21 mouse cellular contexts compared by ENCODE assay signal in the genomic region with DNA sequence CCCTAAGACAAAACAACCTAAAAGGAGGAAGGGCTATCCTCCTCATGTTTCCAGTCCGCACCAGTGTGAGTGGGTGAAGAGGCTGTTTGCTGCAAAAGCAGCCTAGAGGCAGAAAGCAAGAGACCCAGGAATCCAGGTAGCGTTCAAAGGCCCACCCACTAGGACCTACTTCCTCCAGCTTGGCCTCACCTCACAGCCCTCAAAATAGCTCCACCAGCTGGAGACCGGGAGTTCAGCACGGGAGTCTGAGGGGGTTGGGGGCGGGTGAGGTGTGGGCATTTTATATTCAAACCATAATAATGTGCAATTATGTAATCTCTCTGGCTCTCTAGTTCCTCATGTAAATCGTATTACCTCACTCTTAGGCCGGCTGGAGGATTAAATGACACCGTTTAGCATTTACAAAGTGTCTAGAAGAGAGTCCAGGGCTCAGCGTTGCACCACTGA. TPM values are rescaled to one million over a fixed set of nuclear protein-coding genes. Genes with fewer than 3 reads are reported as not detected.
A peak's percentile ranks its signal among the peaks of the same experiment; 100 is the strongest.
DNase-seq lines count a peak whose midpoint lies in the region; ATAC-seq and TF ChIP-seq lines count a peak whose summit lies in the region.
"Had no signal": no experiment of that assay in that cellular context is flagged by ENCODE, and none has a peak within 500 bp of the region (broad histone marks: within the 10 kb centered on the region; RNA-seq: fewer than 3 reads in every experiment).

No protein-coding gene starts in this region.

- 50% methylated on average over 9 of the region's 9 CpGs for WGBS in hindbrain, postnatal 0 days
- WGBS in hindbrain, embryonic 16.5 days = 45% methylated on average over 9 of the region's 9 CpGs
- WGBS in midbrain, postnatal 0 days = 39% methylated on average over 9 of the region's 9 CpGs
- WGBS in midbrain, embryonic 16.5 days = 29% methylated on average over 9 of the region's 9 CpGs
- 37% methylated on average over 9 of the region's 9 CpGs for WGBS in forebrain, embryonic 14.5 days

- no peaks in the 10 kb centered on the region for H3K36me3 ChIP-seq in hindbrain, postnatal 0 days (ENCODE audit: insufficient read depth, low read length)
- H3K36me3 ChIP-seq in hindbrain, embryonic 16.5 days (ENCODE audit: control insufficient read depth, insufficient read depth, low read length) = no peaks in the 10 kb centered on the region
- no peaks in the 10 kb centered on the region for H3K36me3 ChIP-seq in midbrain, postnatal 0 days (ENCODE audit: insufficient read depth, low read length)
- H3K36me3 ChIP-seq in midbrain, embryonic 16.5 days (ENCODE audit: control insufficient read depth, insufficient read depth, low read length) = no peaks in the 10 kb centered on the region
- peaks cover 0 to 31% of the 10 kb centered on the region in 2 experiments; a peak in 2 of 4 replicates for H3K36me3 ChIP-seq in MEL (ENCODE audit: control insufficient read depth in 1 of 2, insufficient read depth in 2 of 2, low read length in 2 of 2)
- H3K36me3 ChIP-seq in forebrain, embryonic 14.5 days (ENCODE audit: control insufficient read depth, insufficient read depth, low read length) = no peaks in the 10 kb centered on the region
- H3K36me3 ChIP-seq: G1E; hindbrain, embryonic 10.5 days; neural tube, embryonic 15.5 days; stomach, embryonic 15.5 days had no signal

- no peaks in the 10 kb centered on the region for H3K9me3 ChIP-seq in hindbrain, postnatal 0 days (ENCODE audit: low read length)
- H3K9me3 ChIP-seq in hindbrain, embryonic 16.5 days (ENCODE audit: control insufficient read depth, low read length) = no peaks in the 10 kb centered on the region
- no peaks in the 10 kb centered on the region for H3K9me3 ChIP-seq in midbrain, postnatal 0 days (ENCODE audit: low read length)
- H3K9me3 ChIP-seq in midbrain, embryonic 16.5 days (replicated peaks; ENCODE audit: control insufficient read depth, low read length, poor library complexity, severe bottlenecking) = no peaks in the 10 kb centered on the region
- no peaks in the 10 kb centered on the region for H3K9me3 ChIP-seq in MEL (replicated peaks; ENCODE audit: insufficient read depth, low read length)
- no peaks in the 10 kb centered on the region for H3K9me3 ChIP-seq in forebrain, embryonic 14.5 days (replicated peaks; ENCODE audit: control insufficient read depth, low read length)
- H3K9me3 ChIP-seq: G1E; hindbrain, embryonic 10.5 days; neural tube, embryonic 15.5 days; stomach, embryonic 15.5 days had no signal

- TF ChIP-seq RAD21 in MEL (IDR thresholded peaks at IDR 0.05; ENCODE audit: low read depth, low read length) = no peak; the same call in none of the 2 replicates

- no peak for TF ChIP-seq EP300 in MEL (IDR thresholded peaks at IDR 0.05; ENCODE audit: low read depth in 1 of 2, low read length in 2 of 2)

- H3K27ac ChIP-seq in hindbrain, postnatal 0 days = no peak overlapping the region
- H3K27ac ChIP-seq in hindbrain, embryonic 16.5 days (ENCODE audit: low read depth, low read length) = no peak overlapping the region
- no peak overlapping the region for H3K27ac ChIP-seq in midbrain, postnatal 0 days (ENCODE audit: low read depth, low read length)
- no peak overlapping the region for H3K27ac ChIP-seq in midbrain, embryonic 16.5 days (ENCODE audit: low read length)
- H3K27ac ChIP-seq in MEL (ENCODE audit: control insufficient read depth, low read depth, low read length) = no peak overlapping the region
- H3K27ac ChIP-seq in forebrain, embryonic 14.5 days (ENCODE audit: low read depth, low read length) = no peak overlapping the region
- H3K27ac ChIP-seq: hindbrain, embryonic 10.5 days; neural tube, embryonic 15.5 days; stomach, embryonic 15.5 days had no signal

- H3K4me2 ChIP-seq in hindbrain, postnatal 0 days (ENCODE audit: low read depth, low read length) = no peak overlapping the region
- H3K4me2 ChIP-seq in hindbrain, embryonic 16.5 days (ENCODE audit: low read length) = no peak overlapping the region
- no peak overlapping the region for H3K4me2 ChIP-seq in midbrain, postnatal 0 days (ENCODE audit: low read depth, low read length, poor library complexity, severe bottlenecking)
- H3K4me2 ChIP-seq in midbrain, embryonic 16.5 days (ENCODE audit: low read length) = no peak overlapping the region
- H3K4me2 ChIP-seq in forebrain, embryonic 14.5 days (ENCODE audit: low read length) = no peak overlapping the region
- H3K4me2 ChIP-seq: midbrain, embryonic 11.5 days; neural tube, embryonic 15.5 days; stomach, embryonic 15.5 days had no signal

- no peaks in the 10 kb centered on the region for H3K27me3 ChIP-seq in hindbrain, postnatal 0 days (ENCODE audit: insufficient read depth, low read length)
- H3K27me3 ChIP-seq in hindbrain, embryonic 16.5 days (replicated peaks; ENCODE audit: control insufficient read depth, insufficient read depth, low read length) = no peaks in the 10 kb centered on the region
- H3K27me3 ChIP-seq in midbrain, postnatal 0 days (ENCODE audit: insufficient read depth, low read length) = no peaks in the 10 kb centered on the region
- peaks cover 4% of the 10 kb centered on the region; the same call in 1 of the 2 replicates for H3K27me3 ChIP-seq in midbrain, embryonic 16.5 days (ENCODE audit: control insufficient read depth, insufficient read depth, low read depth, low read length)
- H3K27me3 ChIP-seq in MEL (ENCODE audit: control insufficient read depth in 1 of 2, insufficient read depth in 2 of 2, low read length in 2 of 2) = no peaks in the 10 kb centered on the region
- no peaks in the 10 kb centered on the region for H3K27me3 ChIP-seq in forebrain, embryonic 14.5 days (replicated peaks; ENCODE audit: control insufficient read depth, insufficient read depth, low read length)
- H3K27me3 ChIP-seq: neural tube, embryonic 15.5 days; stomach, embryonic 15.5 days had no signal

- DNase-seq in hindbrain, postnatal 0 days (ENCODE audit: low spot score) = no peak
- no peak for DNase-seq in midbrain, postnatal 0 days (ENCODE audit: low spot score)
- DNase-seq in MEL (ENCODE audit: low read depth, low spot score) = no peak
- peak; percentile 61 for DNase-seq in fat pad, adult 2 months (ENCODE audit: extremely low read depth, low read depth, low spot score)
- DNase-seq in forebrain, embryonic 14.5 days (ENCODE audit: low spot score) = no peak
- no peak for DNase-seq in cerebellum, postnatal 10 days
- DNase-seq: adrenal gland, adult 2 months; cerebellum, adult 11-12 months; cerebellum, postnatal 36 days; kidney, adult 8-10 months; kidney, postnatal 4 days; thymus, adult 2 months had no signal

- TF ChIP-seq POLR2A in MEL (IDR thresholded peaks at IDR 0.05; ENCODE audit: control insufficient read depth in 1 of 2, insufficient read depth in 1 of 2, low read depth in 1 of 2, low read length in 2 of 2, poor library complexity in 1 of 2) = no peak

- TF ChIP-seq CTCF in hindbrain, postnatal 0 days (IDR thresholded peaks at IDR 0.05; ENCODE audit: low read depth) = peak; percentile 21; the same call in 1 of the 2 replicates
- TF ChIP-seq CTCF in midbrain, postnatal 0 days (IDR thresholded peaks at IDR 0.05) = peak; percentile 32; the same call in 1 of the 2 replicates
- TF ChIP-seq CTCF in MEL (IDR thresholded peaks at IDR 0.05 in 2 of 3, conservative IDR thresholded peaks at IDR 0.05 in 1 of 3; ENCODE audit: control insufficient read depth in 1 of 3, insufficient read depth in 1 of 3, low read depth in 2 of 3, low read length in 3 of 3, poor library complexity in 1 of 3, severe bottlenecking in 1 of 3) = peak in 2 of 3 experiments; percentile 29 to 34; a peak in 4 of 6 replicates

- H3K4me3 ChIP-seq in hindbrain, postnatal 0 days (ENCODE audit: low read length) = no peak overlapping the region
- H3K4me3 ChIP-seq in hindbrain, embryonic 16.5 days (ENCODE audit: low read length) = no peak overlapping the region
- no peak overlapping the region for H3K4me3 ChIP-seq in midbrain, postnatal 0 days (ENCODE audit: low read depth, low read length)
- H3K4me3 ChIP-seq in midbrain, embryonic 16.5 days (ENCODE audit: low read depth, low read length) = no peak overlapping the region
- H3K4me3 ChIP-seq in MEL (ENCODE audit: control insufficient read depth in 1 of 2, insufficient read depth in 1 of 2, low read depth in 2 of 2, low read length in 2 of 2) = no peak overlapping the region
- no peak overlapping the region for H3K4me3 ChIP-seq in forebrain, embryonic 14.5 days (ENCODE audit: low read depth, low read length)
- H3K4me3 ChIP-seq: hindbrain, embryonic 10.5 days; myocyte; neural tube, embryonic 15.5 days; stomach, embryonic 15.5 days had no signal

- no peaks in the 10 kb centered on the region for H3K79me2 ChIP-seq in MEL (ENCODE audit: control insufficient read depth, insufficient read depth, low read length, poor library complexity)

- ATAC-seq in hindbrain, postnatal 0 days = no peak
- ATAC-seq in hindbrain, embryonic 16.5 days = no peak
- no peak for ATAC-seq in midbrain, postnatal 0 days (ENCODE audit: low FRiP score)
- no peak for ATAC-seq in midbrain, embryonic 16.5 days
- ATAC-seq in forebrain, embryonic 14.5 days = no peak
- ATAC-seq: inflammation-experienced regulatory T-cells, adult 6 months had no signal

- H3K9ac ChIP-seq in hindbrain, postnatal 0 days (replicated peaks; ENCODE audit: low read length) = no peak overlapping the region
- H3K9ac ChIP-seq in hindbrain, embryonic 16.5 days (ENCODE audit: low read depth, low read length) = no peak overlapping the region
- H3K9ac ChIP-seq in midbrain, postnatal 0 days (replicated peaks; ENCODE audit: low read length, poor library complexity, severe bottlenecking) = no peak overlapping the region
- no peak overlapping the region for H3K9ac ChIP-seq in midbrain, embryonic 16.5 days (ENCODE audit: low read depth, low read length)
- H3K9ac ChIP-seq in MEL (ENCODE audit: control insufficient read depth, low read depth, low read length, poor library complexity, severe bottlenecking) = no peak overlapping the region
- H3K9ac ChIP-seq in forebrain, embryonic 14.5 days (ENCODE audit: low read length) = no peak overlapping the region
- H3K9ac ChIP-seq: neural tube, embryonic 15.5 days; stomach, embryonic 15.5 days had no signal

- H3K4me1 ChIP-seq in hindbrain, postnatal 0 days (ENCODE audit: insufficient read depth, low read length) = peaks cover 3% of the 10 kb centered on the region; the same call in 1 of the 2 replicates
- peaks cover 7% of the 10 kb centered on the region; the same call in 1 of the 2 replicates for H3K4me1 ChIP-seq in hindbrain, embryonic 16.5 days (ENCODE audit: control insufficient read depth, insufficient read depth, low read depth, low read length)
- no peaks in the 10 kb centered on the region for H3K4me1 ChIP-seq in midbrain, postnatal 0 days (ENCODE audit: insufficient read depth, low read length)
- H3K4me1 ChIP-seq in midbrain, embryonic 16.5 days (ENCODE audit: control insufficient read depth, insufficient read depth, low read length) = peaks cover 2% of the 10 kb centered on the region
- peaks cover 23 to 50% of the 10 kb centered on the region in 2 experiments for H3K4me1 ChIP-seq in MEL (ENCODE audit: control insufficient read depth in 1 of 2, insufficient read depth in 2 of 2, low read length in 2 of 2)
- peaks cover 21% of the 10 kb centered on the region for H3K4me1 ChIP-seq in forebrain, embryonic 14.5 days (ENCODE audit: control insufficient read depth, insufficient read depth, low read length)

RNA-seq across cellular contexts. Expression of a gene that starts 20.7 kb away (rescaled TPM):
- 17.5 and 44.2 TPM in 2 replicates for total RNA-seq in hindbrain, postnatal 0 days (2014; rRNA removed)
- 48.5 and 51.6 TPM in 2 replicates for polyA plus RNA-seq in hindbrain, postnatal 0 days (2015; fragmentation: Nextera tagmentation; extraction: Ambion mirVana)
- polyA plus RNA-seq in hindbrain, embryonic 16.5 days (2015; fragmentation: Nextera tagmentation; extraction: Ambion mirVana) = 36.2 and 48.4 TPM in 2 replicates
- total RNA-seq in midbrain, postnatal 0 days (2014; rRNA removed) = 24.7 and 30.2 TPM in 2 replicates
- 49.4 and 51.4 TPM in 2 replicates for polyA plus RNA-seq in midbrain, postnatal 0 days (2015; fragmentation: Nextera tagmentation; extraction: Ambion mirVana)
- polyA plus RNA-seq in midbrain, embryonic 16.5 days (2015; fragmentation: Nextera tagmentation; extraction: Ambion mirVana) = 40.6 and 47.9 TPM in 2 replicates
- 31.6 and 37.5 TPM in 2 replicates for total RNA-seq in MEL (2012; rRNA removed)
- 10 to 100 TPM in 1 of 2 experiments, not detected in 1; 48.6 TPM for polyA plus RNA-seq in MEL (2012; ENCODE audit: insufficient read depth in 1 of 2, insufficient read length in 2 of 2, low read depth in 1 of 2, low replicate concordance in 2 of 2, missing spikeins in 1 of 2)
- 21.8 and 22.1 TPM in 2 replicates for polyA plus RNA-seq in forebrain, embryonic 14.5 days (2014; fragmentation: Nextera tagmentation; extraction: Ambion mirVana)

RNA-seq across cellular contexts. Expression of a gene that starts 54.2 kb away (rescaled TPM):
- 35.9 and 39.0 TPM in 2 replicates for total RNA-seq in hindbrain, postnatal 0 days (2014; rRNA removed)
- 35.4 and 37.5 TPM in 2 replicates for polyA plus RNA-seq in hindbrain, postnatal 0 days (2015; fragmentation: Nextera tagmentation; extraction: Ambion mirVana)
- polyA plus RNA-seq in hindbrain, embryonic 16.5 days (2015; fragmentation: Nextera tagmentation; extraction: Ambion mirVana) = 29.0 and 29.6 TPM in 2 replicates
- total RNA-seq in midbrain, postnatal 0 days (2014; rRNA removed) = 27.0 and 31.6 TPM in 2 replicates
- polyA plus RNA-seq in midbrain, postnatal 0 days (2015; fragmentation: Nextera tagmentation; extraction: Ambion mirVana) = 28.9 and 34.4 TPM in 2 replicates
- polyA plus RNA-seq in midbrain, embryonic 16.5 days (2015; fragmentation: Nextera tagmentation; extraction: Ambion mirVana) = 25.2 and 27.8 TPM in 2 replicates
- 74.1 and 77.5 TPM in 2 replicates for total RNA-seq in MEL (2012; rRNA removed)
- 10 to 100 TPM in 1 of 2 experiments, not detected in 1; 80.5 TPM for polyA plus RNA-seq in MEL (2012; ENCODE audit: insufficient read depth in 1 of 2, insufficient read length in 2 of 2, low read depth in 1 of 2, low replicate concordance in 2 of 2, missing spikeins in 1 of 2)
- polyA plus RNA-seq in forebrain, embryonic 14.5 days (2014; fragmentation: Nextera tagmentation; extraction: Ambion mirVana) = 40.7 and 48.9 TPM in 2 replicates
